Mouse (Mus musculus) lung, embryonic 16.5 days (tissue): ENCODE results near the gene Ivd. TPM values are rescaled to one million over a fixed set of nuclear protein-coding genes. Genes with fewer than 3 reads are reported as not detected.
A peak's percentile ranks its signal among the peaks of the same experiment; 100 is the strongest.

Experiments used
- ATAC-seq: fragments of 200-750 bp; cut with Nextera tagmentation; 2 replicates; pipeline ENCODE4 v1.8.0; 2017; ENCODE audit warnings: low read depth, mild to moderate bottlenecking, moderate library complexity
- H3K27ac ChIP-seq: fragments of 300-500 bp; sonication (generic); 2 replicates; pipeline ENCODE4 v1.5.1; 2014; ENCODE audit warnings: mild to moderate bottlenecking, control low read depth, low read length
- H3K27me3 ChIP-seq: fragments of 300-500 bp; sonication (generic); 2 replicates; pipeline ENCODE4 v1.6.1; 2014; ENCODE audit warnings: low read depth, low read length, mixed read lengths; ENCODE audit not compliant: control insufficient read depth, insufficient read depth
- H3K36me3 ChIP-seq: fragments of 300-500 bp; sonication (generic); 2 replicates; pipeline ENCODE4 v1.6.1; 2014; ENCODE audit warnings: low read length; ENCODE audit not compliant: control insufficient read depth, insufficient read depth
- H3K4me1 ChIP-seq: fragments of 300-500 bp; sonication (generic); replicated peaks from 2 replicates; pipeline ENCODE4 v1.6.1; 2014; ENCODE audit warnings: low read length, mixed read lengths; ENCODE audit not compliant: control insufficient read depth, insufficient read depth
- H3K4me2 ChIP-seq: fragments of 300-500 bp; sonication (generic); 2 replicates; pipeline ENCODE4 v1.6.1; 2014; ENCODE audit warnings: low read depth, low read length, control low read depth
- H3K4me3 ChIP-seq: fragments of 300-500 bp; sonication (generic); 2 replicates; pipeline ENCODE4 v1.5.1; 2014; ENCODE audit warnings: mild to moderate bottlenecking, low read length, control low read depth
- H3K9ac ChIP-seq: fragments of 300-500 bp; sonication (generic); 2 replicates; pipeline ENCODE4 v1.6.1; 2014; ENCODE audit warnings: low read length, control low read depth
- H3K9me3 ChIP-seq: fragments of 300-500 bp; sonication (generic); 2 replicates; pipeline ENCODE4 v1.6.1; 2016; ENCODE audit warnings: low read length; ENCODE audit not compliant: control insufficient read depth
- WGBS: fragments of 180-500 bp; shearing (Covaris S2); extraction: QIAGEN DNeasy Blood & Tissue Kit; methylation state at CpG from one replicate; pipeline ENCODE4 v1.1.7; 2014; 5-methylcytosine and 5-hydroxymethylcytosine counted together
- polyA plus RNA-seq: library from polyadenylated mRNA; unstranded; fragments of >200 nt; fragmentation: Nextera tagmentation; extraction: Ambion mirVana; gene quantifications from 2 replicates; pipeline ENCODE4 v1.2.1, GENCODE M21; 2015

The Ivd gene
- polyA plus RNA-seq, 1 experiment from 2014 or later = 77.9 TPM

DNA sequence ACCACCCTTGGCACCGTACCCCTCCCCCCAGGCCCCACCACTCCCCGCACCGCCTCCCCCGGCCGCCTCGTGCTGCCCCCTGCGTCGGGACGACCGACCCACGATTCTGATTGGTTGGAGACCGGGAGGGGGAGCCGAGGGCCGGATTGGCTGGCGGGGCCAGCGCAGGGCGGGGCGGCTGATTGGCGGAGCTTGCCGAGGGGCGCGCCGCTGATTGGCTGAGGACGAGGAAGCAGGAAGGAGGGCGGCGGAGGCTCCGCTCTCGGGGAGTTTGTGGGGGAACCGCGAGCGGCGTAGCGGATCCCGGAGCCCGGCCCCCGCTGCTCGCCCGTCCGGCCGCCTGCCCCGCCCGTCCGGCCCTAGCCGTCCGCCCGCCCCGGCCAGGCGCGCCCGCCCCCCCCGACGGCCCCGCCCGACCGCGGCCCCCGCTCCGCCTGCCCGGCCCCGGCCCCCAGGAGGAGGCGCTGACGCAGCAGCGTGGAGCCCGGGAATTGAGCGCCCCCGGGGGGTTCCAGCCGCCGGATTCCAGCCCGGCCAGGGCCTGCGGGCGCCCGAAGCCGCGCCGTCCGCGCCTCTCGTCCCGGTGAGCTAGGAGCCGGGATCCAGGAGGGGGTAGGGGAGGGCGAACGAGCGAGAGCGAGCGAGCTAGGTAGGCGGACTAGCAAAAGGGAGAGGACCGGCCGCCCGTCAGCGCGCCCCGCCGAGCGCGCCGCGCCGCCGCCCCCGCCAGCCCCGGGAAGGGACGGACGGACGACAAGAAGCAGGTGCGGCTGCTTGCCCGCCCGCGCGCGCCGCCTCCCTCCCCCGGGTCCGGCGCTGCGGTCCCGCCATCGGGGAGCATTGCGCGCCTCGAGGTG, 39.6 kb downstream of the Ivd start:
- WGBS = under 1% methylated on average over 56 of the region's 120 CpGs
- ATAC-seq = peak; percentile 94
- peak overlapping the region; percentile 97 for H3K4me2 ChIP-seq
- H3K27ac ChIP-seq = peak overlapping the region; percentile 59
- H3K27me3 ChIP-seq = peaks cover 35% of the 10 kb centered on the region
- no peaks in the 10 kb centered on the region for H3K36me3 ChIP-seq
- H3K4me3 ChIP-seq = peak overlapping the region; percentile 86
- peaks cover 32% of the 10 kb centered on the region for H3K4me1 ChIP-seq
- H3K9ac ChIP-seq = peak overlapping the region; percentile 81
- H3K9me3 ChIP-seq = no peaks in the 10 kb centered on the region

DNA sequence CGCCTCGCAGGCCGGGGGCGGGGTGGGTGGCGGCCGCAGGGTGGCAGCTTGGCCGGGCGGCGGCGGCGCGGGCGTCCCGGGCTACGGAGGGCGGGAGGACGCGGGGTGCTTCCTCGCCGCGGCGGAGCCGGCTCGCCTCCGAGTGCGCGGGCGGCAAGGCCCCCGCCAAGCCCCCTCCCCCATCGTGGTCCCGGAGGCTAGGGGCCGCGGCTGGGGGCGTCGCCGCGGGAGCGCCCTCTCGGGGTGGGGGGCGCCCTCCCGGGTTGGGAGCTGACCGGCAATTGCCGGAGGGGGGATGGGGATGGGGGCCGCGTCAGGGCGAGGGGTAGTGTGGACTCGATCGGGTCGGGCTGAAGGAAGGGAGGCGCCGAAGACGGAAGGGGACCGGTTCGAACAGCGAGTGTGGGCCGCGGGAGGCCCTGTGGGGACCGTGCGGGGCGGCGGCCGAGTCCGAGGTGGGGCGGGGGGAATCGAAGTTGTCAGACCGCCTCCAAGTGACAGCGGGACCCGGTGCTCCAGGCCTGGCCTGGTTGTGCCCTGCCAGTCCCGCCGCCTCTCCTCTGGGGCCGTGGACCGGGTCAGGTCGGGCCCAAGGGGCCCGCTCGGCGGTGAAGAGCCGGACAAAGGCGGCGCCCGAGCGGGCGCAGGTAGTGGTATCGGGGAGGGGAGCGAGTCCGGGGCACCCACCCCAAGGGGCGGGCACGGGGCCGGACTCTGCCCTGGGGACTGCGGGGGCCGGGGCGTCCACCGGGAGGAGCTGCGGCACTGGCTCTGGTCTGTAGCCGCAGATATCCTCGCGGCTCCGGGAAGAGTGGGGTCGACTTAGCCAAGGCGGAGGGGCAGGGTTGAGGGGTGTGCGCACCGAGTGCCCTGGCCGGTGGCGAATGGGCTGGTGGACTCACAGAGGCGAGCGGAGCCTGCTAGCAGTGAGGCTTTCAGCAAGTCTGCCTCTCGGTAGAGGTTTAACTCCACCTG, 40.6 kb downstream of the Ivd start:
- peak; percentile 30 for ATAC-seq
- peaks cover 28% of the 10 kb centered on the region for H3K4me1 ChIP-seq
- H3K9ac ChIP-seq = peak overlapping the region; percentile 81
- WGBS = under 1% methylated on average over 95 of the region's 106 CpGs
- H3K27ac ChIP-seq = no peak overlapping the region
- peak overlapping the region; percentile 86 for H3K4me3 ChIP-seq
- H3K27me3 ChIP-seq = peaks cover 30% of the 10 kb centered on the region
- no peaks in the 10 kb centered on the region for H3K36me3 ChIP-seq
- H3K9me3 ChIP-seq = no peaks in the 10 kb centered on the region
- H3K4me2 ChIP-seq = peak overlapping the region; percentile 97

GRCm38 (mm10) chr2:118903333-118903741, 41.6 kb downstream of the Ivd start:
- Histone ChIP-seq H3K4me1 (peaks cover 27% of the 10 kb centered on the region), H3K4me3 (peak overlapping the region; percentile 86), H3K9ac (peak overlapping the region; percentile 81), H3K27me3 (peaks cover 21% of the 10 kb centered on the region), H3K9me3 (no peaks in the 10 kb centered on the region), H3K36me3 (no peaks in the 10 kb centered on the region), H3K4me2 (peak overlapping the region; percentile 97), H3K27ac (no peak overlapping the region)
- ATAC-seq = no peak
- 7% methylated on average over 10 of the region's 10 CpGs for WGBS

GRCm38 (mm10) chr2:118905433-118906117, 43.8 kb downstream of the Ivd start:
- peaks cover 19% of the 10 kb centered on the region for H3K4me1 ChIP-seq
- no peak overlapping the region for H3K4me2 ChIP-seq
- WGBS = 87% methylated on average over 7 of the region's 7 CpGs
- no peaks in the 10 kb centered on the region for H3K36me3 ChIP-seq
- H3K9ac ChIP-seq = no peak overlapping the region
- no peak for ATAC-seq
- no peak overlapping the region for H3K4me3 ChIP-seq
- H3K9me3 ChIP-seq = no peaks in the 10 kb centered on the region
- H3K27ac ChIP-seq = no peak overlapping the region
- H3K27me3 ChIP-seq = peaks cover 3% of the 10 kb centered on the region; the same call in 1 of the 2 replicates

GRCm38 (mm10) chr2:118906118-118906492, 44.4 kb downstream of the Ivd start:
- H3K4me3 ChIP-seq = no peak overlapping the region
- no peak overlapping the region for H3K9ac ChIP-seq
- H3K36me3 ChIP-seq = no peaks in the 10 kb centered on the region
- no peak overlapping the region for H3K27ac ChIP-seq
- H3K4me1 ChIP-seq = peaks cover 15% of the 10 kb centered on the region
- H3K27me3 ChIP-seq = no peaks in the 10 kb centered on the region
- no peaks in the 10 kb centered on the region for H3K9me3 ChIP-seq
- no peak overlapping the region for H3K4me2 ChIP-seq
- 85% methylated on average over 5 of the region's 5 CpGs for WGBS
- no peak for ATAC-seq

- ATAC-seq = no peak
- no peak overlapping the region for H3K4me2 ChIP-seq
- no peaks in the 10 kb centered on the region for H3K36me3 ChIP-seq
- H3K27ac ChIP-seq = no peak overlapping the region
- H3K4me3 ChIP-seq = no peak overlapping the region
- WGBS = 76% methylated on average over 3 of the region's 3 CpGs
- no peaks in the 10 kb centered on the region for H3K9me3 ChIP-seq
- H3K27me3 ChIP-seq = no peaks in the 10 kb centered on the region
- H3K4me1 ChIP-seq = peaks cover 11% of the 10 kb centered on the region
- no peak overlapping the region for H3K9ac ChIP-seq
These were observed 46.0 kb downstream of the Ivd start for GRCm38 (mm10) chr2:118907781-118908180.

GRCm38 (mm10) chr2:118909151-118909550, 47.4 kb downstream of the Ivd start:
- no peak overlapping the region for H3K4me3 ChIP-seq
- H3K36me3 ChIP-seq = no peaks in the 10 kb centered on the region
- H3K4me2 ChIP-seq = no peak overlapping the region
- WGBS = 66% methylated on average over 1 of the region's 1 CpGs
- no peak overlapping the region for H3K27ac ChIP-seq
- H3K27me3 ChIP-seq = no peaks in the 10 kb centered on the region
- H3K9ac ChIP-seq = no peak overlapping the region
- no peaks in the 10 kb centered on the region; the same call in 1 of the 2 replicates for H3K4me1 ChIP-seq
- H3K9me3 ChIP-seq = no peaks in the 10 kb centered on the region
- ATAC-seq = no peak

DNA sequence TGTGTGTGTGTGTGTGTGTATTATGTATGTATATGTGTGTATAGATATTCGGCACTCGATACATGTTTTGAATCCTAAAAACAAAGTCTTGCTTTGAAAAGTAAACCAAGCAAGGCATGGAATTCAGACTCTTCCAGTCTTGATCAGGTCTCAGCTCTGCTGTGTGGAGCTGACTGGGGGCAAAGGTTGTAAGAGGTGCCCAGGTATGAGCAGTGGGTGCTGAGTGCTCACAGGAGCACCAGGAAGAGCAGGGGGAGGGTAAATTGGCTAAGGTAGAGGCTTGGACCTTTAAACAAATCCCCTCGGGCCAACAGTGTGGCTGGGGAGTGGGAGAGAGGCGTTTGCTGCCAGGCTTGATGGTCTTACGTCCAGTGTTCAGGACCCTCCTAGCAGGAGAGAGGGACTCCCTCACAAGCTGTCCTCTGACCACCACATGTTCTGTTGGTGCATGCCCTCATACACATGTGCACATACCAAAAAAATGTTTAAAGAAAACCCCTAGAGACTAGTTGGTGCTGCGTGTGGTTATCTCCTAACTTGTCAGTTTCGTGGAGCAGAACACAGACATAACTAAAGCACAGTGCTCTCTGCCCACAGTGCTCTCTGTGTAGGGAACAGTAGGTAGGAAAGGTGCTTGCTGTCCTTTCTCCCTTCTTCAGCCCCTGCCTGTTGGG, 49.0 kb downstream of the Ivd start:
- H3K4me1 ChIP-seq = no peaks in the 10 kb centered on the region; the same call in 1 of the 2 replicates
- H3K4me2 ChIP-seq = no peak overlapping the region
- H3K4me3 ChIP-seq = no peak overlapping the region
- no peaks in the 10 kb centered on the region for H3K36me3 ChIP-seq
- 64% methylated on average over 7 of the region's 7 CpGs for WGBS
- no peaks in the 10 kb centered on the region for H3K27me3 ChIP-seq
- ATAC-seq = no peak
- no peaks in the 10 kb centered on the region for H3K9me3 ChIP-seq
- no peak overlapping the region for H3K27ac ChIP-seq
- no peak overlapping the region for H3K9ac ChIP-seq
